Mouse (Mus musculus) spleen, adult 12 weeks (tissue): ENCODE data around the gene Mlxip.

ENCODE experiments used
- DNase-seq: peaks from one replicate; pipeline ENCODE4 v3.0.0; 2022; ENCODE audit warnings: low spot score

The Mlxip gene

DNA sequence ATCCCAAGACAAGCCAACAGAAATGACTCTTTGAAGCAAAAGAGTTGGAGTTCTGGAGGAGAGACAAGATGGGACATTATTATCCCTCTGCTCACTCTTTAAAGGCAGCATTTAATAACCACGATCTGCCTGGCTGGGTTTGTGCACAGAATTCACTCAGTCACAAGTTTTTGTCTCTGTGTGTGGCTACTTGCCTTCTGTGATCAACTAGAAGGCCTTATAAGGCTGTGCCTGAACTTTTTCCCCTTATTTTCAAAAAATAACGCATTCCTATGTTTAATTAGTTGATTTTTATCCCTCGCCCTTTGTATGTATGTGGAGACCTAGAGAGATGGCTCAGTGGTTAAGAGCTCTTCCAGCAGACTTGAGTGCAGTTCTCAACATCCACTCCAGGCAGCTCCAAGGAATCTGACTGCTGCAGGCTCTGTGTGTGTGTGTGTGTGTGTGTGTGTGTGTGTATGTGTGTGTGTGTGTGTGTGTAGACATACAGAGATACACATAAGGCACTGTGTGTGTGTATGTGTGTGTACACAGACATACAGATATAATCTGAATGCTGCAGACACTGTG, 37.8 kb downstream of the Mlxip start:
- no peak for DNase-seq

DNA sequence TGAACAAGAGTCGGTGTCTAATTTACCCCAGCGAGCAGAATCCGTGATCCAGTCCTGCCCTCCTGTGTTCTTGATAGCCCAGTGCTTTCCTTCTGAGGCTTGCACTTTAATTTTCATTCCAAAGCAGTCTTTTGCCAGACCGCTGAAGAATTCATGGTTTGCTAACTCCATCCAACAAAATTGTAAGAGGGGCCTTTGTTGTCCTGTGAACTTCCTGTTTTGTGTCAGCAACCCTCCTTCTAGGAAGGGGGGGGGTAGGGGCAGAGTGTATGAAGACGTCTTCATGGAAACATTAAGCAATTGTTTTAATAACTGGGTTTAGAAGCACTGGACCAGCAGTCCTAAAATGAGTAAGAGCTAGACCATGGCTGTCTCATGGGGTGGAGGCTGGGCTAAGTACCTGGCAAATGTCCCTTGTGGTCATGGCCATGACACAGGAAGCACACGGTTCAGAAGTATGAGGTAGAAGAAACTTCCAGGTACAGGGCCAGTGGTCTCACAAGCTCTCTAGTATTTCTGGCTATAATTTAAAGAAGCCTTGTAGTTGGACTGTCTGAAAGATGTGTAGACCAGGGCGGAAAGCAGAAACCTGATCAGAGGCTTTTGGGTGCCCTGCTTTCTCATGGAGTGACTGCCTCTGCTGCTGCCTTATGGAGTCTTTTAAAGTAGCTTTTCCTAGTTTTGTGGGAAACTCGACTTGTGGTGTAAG, 41.6 kb downstream of the Mlxip start:
- DNase-seq: no peak

- peak; percentile 21 for DNase-seq
Observed at GRCm38 (mm10) chr5:123436780-123437175, 42.2 kb downstream of the Mlxip start.

DNA sequence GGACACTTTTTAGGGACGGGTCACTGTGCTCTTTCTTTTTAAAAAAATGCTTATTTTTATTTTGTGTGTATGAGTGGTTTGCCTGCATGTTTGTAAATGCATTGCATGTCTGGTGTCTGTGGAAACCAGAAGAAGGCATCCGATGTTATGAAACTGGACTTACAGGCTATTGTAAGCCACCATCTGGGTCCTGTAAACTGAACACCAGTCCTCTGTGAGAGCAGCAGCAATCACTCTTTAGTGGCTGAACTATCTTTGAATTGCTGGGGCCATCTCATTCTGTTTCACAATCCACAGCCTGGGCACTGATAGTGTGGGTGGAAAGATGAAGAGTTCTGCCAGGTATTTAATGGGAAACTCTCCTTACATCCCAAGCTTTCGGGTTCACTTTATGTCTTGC, 43.8 kb downstream of the Mlxip start:
- no peak for DNase-seq

DNA sequence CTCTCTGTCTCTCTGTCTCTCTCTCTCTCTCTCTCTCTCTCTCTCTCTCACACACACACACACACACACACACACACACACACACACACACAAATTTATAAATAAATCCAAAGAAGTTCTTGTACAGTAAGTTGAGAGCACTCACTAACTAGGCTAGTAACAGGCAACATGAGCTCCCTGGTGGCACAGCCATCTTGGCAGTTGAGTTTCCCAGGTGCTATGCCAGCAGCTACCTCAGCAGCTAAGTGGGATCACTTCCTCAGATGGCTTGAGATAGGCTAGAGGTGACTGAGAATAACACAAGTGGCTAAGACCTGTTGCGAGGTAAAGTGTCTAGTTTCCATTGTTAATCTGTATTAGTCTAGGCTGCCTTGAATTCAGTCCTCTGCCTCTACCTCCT, 44.7 kb downstream of the Mlxip start:
- no peak for DNase-seq

DNA sequence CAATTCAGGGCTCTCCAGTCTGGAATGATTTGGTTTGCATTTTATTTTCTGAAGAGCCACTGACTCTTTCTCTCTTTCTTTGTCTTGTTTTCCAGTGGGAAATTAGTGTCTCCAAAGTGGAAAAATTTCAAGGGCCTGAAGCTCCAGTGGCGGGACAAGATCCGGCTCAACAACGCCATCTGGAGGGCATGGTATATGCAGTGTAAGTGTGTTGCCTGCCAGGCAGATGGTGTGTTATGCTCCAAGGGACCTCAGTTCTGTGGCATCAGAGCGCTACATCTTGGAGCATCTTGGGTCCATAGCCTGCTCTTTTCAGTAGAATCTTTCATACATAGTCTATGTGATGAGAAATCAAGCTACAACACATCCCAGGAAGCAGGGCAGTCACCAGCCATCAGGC, 45.3 kb downstream of the Mlxip start:
- no peak for DNase-seq

- DNase-seq: no peak
Observed at GRCm38 (mm10) chr5:123440664-123441063, 46.1 kb downstream of the Mlxip start.

DNA sequence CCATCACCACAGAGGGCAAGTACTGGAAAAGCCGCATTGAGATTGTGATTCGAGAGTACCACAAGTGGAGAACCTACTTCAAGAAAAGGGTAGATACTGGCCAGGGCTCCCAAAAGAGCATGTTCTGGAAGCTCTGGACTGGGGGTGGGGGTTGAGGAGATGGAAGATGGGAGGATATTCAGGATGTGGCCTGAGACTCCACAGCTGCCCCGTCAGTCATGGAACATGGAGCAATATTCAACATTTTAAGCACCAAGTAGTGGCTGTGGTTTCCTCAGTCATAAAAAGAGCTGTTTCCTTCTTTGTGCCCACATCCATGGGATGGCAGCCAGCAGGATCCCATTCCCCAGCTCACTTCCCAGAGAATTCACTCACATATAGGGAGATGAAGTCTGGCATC, 47.7 kb downstream of the Mlxip start:
- DNase-seq: no peak

DNA sequence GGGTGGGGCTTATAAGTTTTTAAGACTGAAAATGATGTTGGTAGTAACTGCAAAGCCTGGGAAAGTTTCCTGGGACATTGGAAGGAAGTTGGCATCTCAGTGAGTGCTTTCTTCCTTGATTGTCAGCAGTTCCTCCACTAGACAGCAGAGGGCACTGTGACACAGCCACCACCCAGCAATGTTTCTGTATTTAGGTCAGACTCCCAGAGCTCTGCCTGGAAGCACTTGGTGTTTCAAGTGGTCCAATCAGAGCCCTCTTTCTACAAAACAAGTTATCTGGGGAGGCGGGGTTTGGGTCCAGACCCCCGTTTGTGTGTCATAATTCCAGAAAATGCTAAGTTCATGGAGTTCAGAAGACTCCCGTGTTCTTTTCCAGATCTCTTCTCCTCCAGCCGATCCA, 49.5 kb downstream of the Mlxip start:
- peak; percentile 23 for DNase-seq

- DNase-seq: no peak
Observed at GRCm38 (mm10) chr5:123444849-123445334, 50.3 kb downstream of the Mlxip start.

GRCm38 (mm10) chr5:123451886-123452285, 57.3 kb downstream of the Mlxip start:
- no peak for DNase-seq

DNA sequence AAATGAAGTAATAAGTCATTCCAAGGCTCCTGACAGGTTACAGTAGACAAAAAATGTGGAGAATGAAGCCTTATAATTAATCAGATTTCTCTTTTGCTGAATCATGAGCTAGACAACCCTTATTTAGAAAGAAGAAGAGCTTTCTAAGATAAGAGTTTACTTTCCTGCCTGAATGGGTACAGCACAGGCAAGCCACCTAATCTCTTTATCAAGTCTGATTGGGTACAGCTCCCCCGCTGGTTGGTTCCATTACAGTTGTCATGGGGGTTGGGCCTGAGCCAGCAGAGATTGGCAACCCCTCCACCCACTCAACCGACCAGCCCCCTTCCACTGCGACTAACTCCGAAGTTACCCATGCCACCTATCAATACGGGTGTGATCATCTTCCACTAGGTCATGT, 66.8 kb downstream of the Mlxip start:
- no peak for DNase-seq

GRCm38 (mm10) chr5:123464638-123465037, 70.0 kb downstream of the Mlxip start:
- no peak for DNase-seq

DNA sequence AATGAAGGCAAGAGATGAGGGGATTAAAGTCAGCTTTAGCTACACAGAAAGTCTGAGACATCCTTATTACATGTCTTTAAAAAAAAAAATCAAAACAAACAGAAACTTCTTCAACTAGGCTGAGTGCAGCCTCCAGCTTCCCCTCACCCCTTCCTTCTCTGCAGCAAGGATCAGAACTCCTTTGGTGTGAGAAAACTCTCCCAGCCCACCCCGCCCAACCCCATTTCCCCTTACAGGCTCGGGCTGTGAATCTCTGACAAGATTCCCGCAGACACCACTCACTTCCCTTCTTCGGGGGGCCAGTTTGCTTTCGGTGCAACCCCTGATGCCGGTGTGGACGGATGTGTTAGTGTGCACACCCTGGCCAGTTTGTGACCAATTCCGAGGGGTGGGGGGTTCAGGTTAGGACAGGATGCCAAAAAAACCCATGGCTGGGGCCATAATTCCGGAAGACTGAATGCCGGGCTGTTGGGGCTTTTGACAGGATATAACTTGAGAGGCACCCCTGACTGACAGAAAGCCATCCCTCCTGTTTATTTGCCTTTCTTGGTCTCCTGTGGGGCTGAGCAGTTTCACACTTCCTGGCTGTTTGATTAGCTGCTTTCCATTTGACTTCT, 76.3 kb downstream of the Mlxip start:
- DNase-seq: no peak

DNA sequence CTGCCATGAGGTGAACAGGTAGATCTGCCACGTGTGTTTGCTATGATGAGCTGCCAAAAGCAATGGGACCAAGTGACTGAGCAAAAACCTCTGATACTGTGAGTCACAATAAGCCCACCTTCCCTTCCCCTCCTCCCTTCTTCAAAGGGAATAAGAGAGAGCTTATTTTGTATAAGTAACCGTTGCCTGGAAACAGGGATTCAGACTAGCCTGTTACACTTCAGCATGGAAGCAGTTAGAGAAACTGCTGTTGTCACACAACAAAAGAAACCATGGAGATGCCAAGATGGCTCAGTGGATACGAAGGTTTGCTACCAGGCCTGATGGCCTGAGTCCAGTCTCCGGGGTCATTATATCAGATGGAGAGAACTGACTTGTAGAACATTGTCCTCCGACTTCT, 79.2 kb downstream of the Mlxip start:
- DNase-seq: no peak

- no peak for DNase-seq
Observed at GRCm38 (mm10) chr5:123487659-123488395, 93.2 kb downstream of the Mlxip start.

DNA sequence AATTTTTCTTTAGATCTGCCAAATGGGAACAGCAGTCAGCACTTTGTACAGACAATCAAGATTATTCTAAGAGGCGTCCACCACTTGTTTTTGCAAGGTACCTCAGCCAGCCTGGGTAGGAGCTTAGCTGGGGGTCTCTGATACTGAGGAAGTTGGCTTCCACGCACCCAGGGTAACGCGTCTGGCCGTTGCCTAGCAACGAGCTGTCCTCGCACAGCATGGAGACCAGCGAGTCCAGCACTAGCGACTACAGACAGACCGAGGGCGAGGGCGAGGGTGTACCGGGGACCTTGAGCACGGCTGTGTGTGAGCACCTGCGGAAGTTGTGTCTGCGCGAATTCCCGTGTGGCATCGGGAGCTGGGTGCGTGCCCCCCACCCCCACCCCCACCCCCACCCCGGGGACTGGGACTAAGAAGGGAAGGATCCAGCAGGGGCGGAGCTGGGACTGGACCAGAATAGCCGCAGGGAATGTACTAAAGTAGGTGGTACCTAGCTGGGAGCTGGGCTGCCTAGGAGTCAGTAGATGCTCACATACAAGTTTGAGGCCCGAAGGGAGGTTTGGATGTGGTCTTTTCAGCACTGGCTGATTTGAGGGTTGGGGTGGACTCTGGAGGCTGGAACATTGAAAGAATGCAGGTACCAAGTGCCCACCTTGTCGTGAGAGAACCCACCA, 94.7 kb downstream of the Mlxip start, which contains the start of the genes Lrrc43 and Il31:
Gene Lrrc43, plus strand, starts transcription at position 194 of the 674 bp plus-strand sequence.
Gene Il31, minus strand, starts transcription at position 378 of the 674 bp plus-strand sequence.
- DNase-seq: no peak

- DNase-seq: no peak
Observed at GRCm38 (mm10) chr5:123489935-123490334, 95.3 kb downstream of the Mlxip start.

DNA sequence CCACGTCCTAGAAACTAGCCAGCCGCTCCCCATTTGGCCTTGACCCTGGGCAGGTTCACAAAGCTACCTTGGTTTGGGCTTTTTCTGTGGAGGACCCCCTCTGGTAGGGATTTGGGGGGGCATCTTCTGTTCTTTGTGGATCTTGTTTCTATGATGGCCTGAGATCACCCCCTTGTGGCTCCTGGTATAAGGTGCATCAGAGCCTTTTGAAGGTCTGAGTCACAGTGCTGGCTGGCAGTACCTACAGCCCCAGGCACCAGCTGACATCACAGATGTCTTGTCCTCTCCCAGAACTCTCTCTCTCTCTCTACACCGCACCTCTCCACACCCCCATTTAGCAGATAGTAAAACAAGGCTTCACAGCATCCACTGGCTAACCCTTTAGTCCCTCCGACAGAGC, 105.1 kb downstream of the Mlxip start:
- DNase-seq: no peak

GRCm38 (mm10) chr5:123501973-123502372, 107.4 kb downstream of the Mlxip start:
- no peak for DNase-seq
